Mouse (Mus musculus): ENCODE results near the gene Ttc7b. TPM values are rescaled to one million over a fixed set of nuclear protein-coding genes. Genes with fewer than 3 reads are reported as not detected.

Ttc7b gene
- polyA plus RNA-seq, 1 experiment from 2014 or later = 0.93 TPM

GRCm38 (mm10) chr12:100293956-100294355 is 226.7 kb downstream of the Ttc7b start:
- H3K4me1 ChIP-seq (ENCODE audit: control insufficient read depth, low read depth, low read length) = peaks cover 2% of the 10 kb centered on the region
- WGBS (ENCODE audit: insufficient replicate concordance) = 63% methylated on average over 9 of the region's 9 CpGs
- no peak overlapping the region for H3K27ac ChIP-seq (ENCODE audit: low read length)
- H3K4me2 ChIP-seq (ENCODE audit: low read depth, low read length) = no peak overlapping the region
- ATAC-seq (ENCODE audit: low read depth) = no peak
- no peak overlapping the region for H3K9ac ChIP-seq (ENCODE audit: low read depth, low read length)
- H3K9me3 ChIP-seq (replicated peaks; ENCODE audit: control insufficient read depth, low read length) = no peaks in the 10 kb centered on the region
- H3K36me3 ChIP-seq (ENCODE audit: control insufficient read depth, insufficient read depth) = no peaks in the 10 kb centered on the region
- no peaks in the 10 kb centered on the region for H3K27me3 ChIP-seq (ENCODE audit: control insufficient read depth, insufficient read depth, low read depth, low read length)
- no peak overlapping the region for H3K4me3 ChIP-seq (ENCODE audit: low read depth, low read length)

DNA sequence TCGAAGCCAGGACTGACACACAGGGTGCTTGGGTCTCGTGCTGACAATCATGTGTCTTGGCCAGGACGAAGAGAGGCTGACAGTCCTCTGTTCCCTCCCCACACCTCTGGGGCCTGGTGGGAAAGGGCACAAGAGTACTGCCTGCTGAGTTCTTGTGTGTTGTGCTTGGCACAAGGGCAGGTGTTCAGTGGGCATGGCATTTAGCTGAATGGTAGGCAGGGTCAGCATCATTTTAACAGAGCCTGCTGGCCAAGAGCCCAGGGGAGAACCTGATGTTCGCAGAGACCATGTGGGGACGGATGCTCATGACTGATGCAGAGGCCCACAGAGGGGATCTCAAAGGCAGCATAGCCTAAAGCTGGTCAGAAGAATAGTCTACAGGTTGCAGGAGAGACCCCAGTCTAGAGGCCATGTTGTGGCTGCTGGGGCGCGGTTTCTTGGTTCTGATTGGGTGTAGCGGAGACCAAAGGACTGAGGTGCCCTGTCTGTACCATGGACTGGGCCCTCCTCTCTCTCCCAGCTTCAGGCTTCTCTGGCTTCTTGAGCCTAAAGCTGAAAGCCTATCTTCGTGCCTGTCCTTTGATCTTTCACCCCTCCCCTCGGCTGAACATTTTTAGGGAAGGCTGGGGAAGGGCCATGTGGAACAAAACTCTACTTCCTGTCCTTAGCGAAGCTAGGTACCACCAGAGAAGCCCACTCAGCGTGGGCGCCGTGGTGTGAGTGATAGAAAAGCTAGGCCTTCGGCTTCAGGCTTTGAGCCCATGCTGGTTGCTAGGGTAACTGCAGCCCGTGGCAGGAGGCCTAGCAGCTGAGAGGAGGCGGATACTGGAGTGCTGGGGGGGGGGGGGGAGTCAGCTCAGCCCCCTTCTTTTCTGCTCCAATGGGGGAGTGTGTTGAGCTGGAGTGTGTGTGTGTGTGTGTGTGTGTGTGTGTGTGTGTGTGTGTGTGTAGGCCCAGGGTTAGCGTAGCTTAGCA is 229.6 kb downstream of the Ttc7b start:
- Histone ChIP-seq H3K27ac (ENCODE audit: low read length) (no peak overlapping the region), H3K9ac (ENCODE audit: low read depth, low read length) (no peak overlapping the region), H3K4me1 (ENCODE audit: control insufficient read depth, low read depth, low read length) (peaks cover 2% of the 10 kb centered on the region), H3K27me3 (ENCODE audit: control insufficient read depth, insufficient read depth, low read depth, low read length) (no peaks in the 10 kb centered on the region), H3K4me3 (ENCODE audit: low read depth, low read length) (no peak overlapping the region), H3K9me3 (replicated peaks; ENCODE audit: control insufficient read depth, low read length) (no peaks in the 10 kb centered on the region), H3K36me3 (ENCODE audit: control insufficient read depth, insufficient read depth) (no peaks in the 10 kb centered on the region), H3K4me2 (ENCODE audit: low read depth, low read length) (no peak overlapping the region)
- WGBS (ENCODE audit: insufficient replicate concordance) = 58% methylated on average over 18 of the region's 18 CpGs
- ATAC-seq (ENCODE audit: low read depth) = no peak

DNA sequence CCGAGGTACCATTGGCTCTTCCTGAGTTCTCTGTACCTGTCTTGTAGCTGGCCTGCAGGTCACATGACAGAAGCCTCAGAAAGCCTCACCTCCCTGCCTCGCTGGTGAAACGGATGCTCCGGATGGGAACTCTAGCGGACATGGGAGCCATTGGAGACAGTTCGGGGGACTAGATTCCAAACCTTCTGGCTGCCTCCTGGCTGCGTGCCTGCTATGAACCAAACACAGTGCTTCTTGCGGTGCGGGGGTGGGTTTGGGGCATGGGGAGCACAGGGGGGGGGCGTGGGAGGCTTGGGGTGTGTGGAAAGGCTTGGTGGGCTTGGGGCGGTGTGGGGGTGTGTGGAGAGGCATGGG is 230.5 kb downstream of the Ttc7b start:
- Histone ChIP-seq H3K4me1 (ENCODE audit: control insufficient read depth, low read depth, low read length) (peaks cover 2% of the 10 kb centered on the region), H3K9ac (ENCODE audit: low read depth, low read length) (no peak overlapping the region), H3K4me2 (ENCODE audit: low read depth, low read length) (no peak overlapping the region), H3K36me3 (ENCODE audit: control insufficient read depth, insufficient read depth) (no peaks in the 10 kb centered on the region), H3K9me3 (replicated peaks; ENCODE audit: control insufficient read depth, low read length) (no peaks in the 10 kb centered on the region), H3K4me3 (ENCODE audit: low read depth, low read length) (no peak overlapping the region), H3K27me3 (ENCODE audit: control insufficient read depth, insufficient read depth, low read depth, low read length) (no peaks in the 10 kb centered on the region), H3K27ac (ENCODE audit: low read length) (no peak overlapping the region)
- 64% methylated on average over 11 of the region's 11 CpGs for WGBS (ENCODE audit: insufficient replicate concordance)
- ATAC-seq (ENCODE audit: low read depth) = no peak

DNA sequence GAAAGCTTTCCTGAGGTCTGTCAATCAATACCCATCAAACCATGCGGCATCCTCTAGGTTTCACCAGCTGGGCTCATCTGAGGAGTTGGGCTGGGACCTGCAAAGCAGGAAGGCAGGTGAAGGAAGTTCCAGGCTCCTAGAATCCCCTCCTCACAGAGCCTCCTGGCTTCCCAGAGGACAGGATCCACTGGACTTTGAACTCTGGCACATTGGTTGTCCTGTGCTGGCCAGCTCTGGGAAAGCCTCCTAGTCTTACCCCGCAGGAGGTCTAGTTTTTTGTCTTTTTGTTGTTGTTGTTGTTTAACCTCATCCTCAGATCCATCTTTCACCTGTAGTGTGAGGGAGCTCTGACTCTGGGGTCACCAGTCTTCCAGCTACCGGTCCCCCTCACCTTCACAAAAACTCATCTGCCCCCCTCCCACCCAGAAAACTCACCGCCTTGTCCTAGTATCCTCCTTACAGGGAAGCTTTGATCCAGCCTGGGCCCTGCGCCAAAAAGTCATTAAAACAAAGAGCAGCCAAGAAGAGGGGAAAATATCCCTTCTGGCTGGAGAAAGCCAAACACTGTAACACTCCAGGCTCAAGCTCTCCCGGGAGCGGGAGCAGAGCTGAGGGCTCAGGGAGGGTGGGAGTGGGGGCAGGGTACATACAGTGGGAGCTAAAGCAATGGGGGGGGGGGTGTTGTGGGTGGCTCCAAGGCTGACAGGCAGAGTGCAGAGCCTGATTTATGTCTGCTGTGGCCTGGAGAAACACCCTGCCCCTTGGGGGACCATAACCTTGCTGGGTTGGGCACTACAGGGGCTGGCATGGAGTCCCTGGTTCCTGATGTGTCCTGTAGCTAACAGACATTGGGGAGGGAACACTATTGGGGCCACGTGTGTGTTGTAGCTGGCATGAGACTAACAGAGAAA is 231.1 kb downstream of the Ttc7b start:
- peaks cover 2% of the 10 kb centered on the region for H3K4me1 ChIP-seq (ENCODE audit: control insufficient read depth, low read depth, low read length)
- H3K27me3 ChIP-seq (ENCODE audit: control insufficient read depth, insufficient read depth, low read depth, low read length) = no peaks in the 10 kb centered on the region
- 0 out of 2 replicates have a peak, but pooled peaks have one; percentile 27 for ATAC-seq (ENCODE audit: low read depth)
- no peak overlapping the region for H3K4me2 ChIP-seq (ENCODE audit: low read depth, low read length)
- H3K4me3 ChIP-seq (ENCODE audit: low read depth, low read length) = no peak overlapping the region
- H3K9me3 ChIP-seq (replicated peaks; ENCODE audit: control insufficient read depth, low read length) = no peaks in the 10 kb centered on the region
- 44% methylated on average over 8 of the region's 8 CpGs for WGBS (ENCODE audit: insufficient replicate concordance)
- no peak overlapping the region for H3K9ac ChIP-seq (ENCODE audit: low read depth, low read length)
- H3K36me3 ChIP-seq (ENCODE audit: control insufficient read depth, insufficient read depth) = no peaks in the 10 kb centered on the region
- no peak overlapping the region for H3K27ac ChIP-seq (ENCODE audit: low read length)

DNA sequence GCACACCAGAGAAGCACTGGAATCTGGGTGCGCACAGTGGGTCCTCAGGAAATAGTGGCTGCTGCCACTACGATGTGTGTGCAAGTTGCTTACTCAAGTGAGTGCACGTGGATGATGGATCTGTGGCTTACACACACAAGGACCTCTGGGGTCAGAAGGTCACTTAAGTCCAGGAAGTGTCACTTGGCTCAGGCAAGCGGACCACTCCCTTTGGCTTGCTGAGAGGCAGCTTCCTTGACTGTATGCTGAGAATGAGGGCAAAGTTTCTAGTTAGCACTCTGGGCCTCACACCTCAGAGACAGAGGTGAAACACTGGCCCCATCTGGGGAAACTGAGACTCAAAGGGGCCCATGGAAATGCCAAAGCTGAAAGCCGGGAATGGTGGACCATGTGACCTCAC is 232.6 kb downstream of the Ttc7b start:
- 51% methylated on average over 5 of the region's 5 CpGs for WGBS (ENCODE audit: insufficient replicate concordance)
- Histone ChIP-seq H3K4me3 (ENCODE audit: low read depth, low read length) (no peak overlapping the region), H3K36me3 (ENCODE audit: control insufficient read depth, insufficient read depth) (no peaks in the 10 kb centered on the region), H3K4me2 (ENCODE audit: low read depth, low read length) (no peak overlapping the region), H3K27me3 (ENCODE audit: control insufficient read depth, insufficient read depth, low read depth, low read length) (no peaks in the 10 kb centered on the region), H3K9me3 (replicated peaks; ENCODE audit: control insufficient read depth, low read length) (no peaks in the 10 kb centered on the region), H3K27ac (ENCODE audit: low read length) (no peak overlapping the region), H3K9ac (ENCODE audit: low read depth, low read length) (no peak overlapping the region), H3K4me1 (ENCODE audit: control insufficient read depth, low read depth, low read length) (peaks cover 2% of the 10 kb centered on the region)
- ATAC-seq (ENCODE audit: low read depth) = no peak

- H3K27ac ChIP-seq (ENCODE audit: low read length) = no peak overlapping the region
- H3K27me3 ChIP-seq (ENCODE audit: control insufficient read depth, insufficient read depth, low read depth, low read length) = no peaks in the 10 kb centered on the region
- ATAC-seq (ENCODE audit: low read depth) = no peak
- H3K4me2 ChIP-seq (ENCODE audit: low read depth, low read length) = no peak overlapping the region
- H3K36me3 ChIP-seq (ENCODE audit: control insufficient read depth, insufficient read depth) = no peaks in the 10 kb centered on the region
- peaks cover 4% of the 10 kb centered on the region for H3K4me1 ChIP-seq (ENCODE audit: control insufficient read depth, low read depth, low read length)
- no peaks in the 10 kb centered on the region for H3K9me3 ChIP-seq (replicated peaks; ENCODE audit: control insufficient read depth, low read length)
- H3K9ac ChIP-seq (ENCODE audit: low read depth, low read length) = no peak overlapping the region
- no peak overlapping the region for H3K4me3 ChIP-seq (ENCODE audit: low read depth, low read length)
- WGBS (ENCODE audit: insufficient replicate concordance) = 69% methylated on average over 2 of the region's 2 CpGs
Observed at GRCm38 (mm10) chr12:100287565-100287964, 233.1 kb downstream of the Ttc7b start.

DNA sequence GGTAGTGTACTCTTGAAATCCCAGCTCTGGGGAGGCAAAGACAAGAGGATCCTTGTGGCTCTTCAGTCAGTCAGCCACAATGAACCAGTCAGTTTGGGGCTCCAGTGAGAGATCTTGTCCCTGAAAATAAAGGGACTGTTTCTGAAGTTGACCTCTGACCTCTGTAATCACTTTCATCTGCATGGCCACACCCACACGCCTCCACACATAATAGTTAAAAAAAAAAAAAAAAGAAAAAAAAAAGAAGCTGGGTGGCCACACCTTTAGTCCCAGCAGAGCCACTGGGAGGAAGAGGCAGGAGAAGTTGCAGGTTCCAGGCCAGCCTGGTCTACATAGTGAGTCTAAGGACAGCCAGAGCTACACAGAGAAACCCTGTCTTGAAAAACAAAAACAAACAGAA is 237.3 kb downstream of the Ttc7b start:
- 26% methylated on average over 1 of the region's 1 CpGs for WGBS (ENCODE audit: insufficient replicate concordance)
- peaks cover 8% of the 10 kb centered on the region for H3K4me1 ChIP-seq (ENCODE audit: control insufficient read depth, low read depth, low read length)
- H3K9me3 ChIP-seq (replicated peaks; ENCODE audit: control insufficient read depth, low read length) = no peaks in the 10 kb centered on the region
- no peak overlapping the region for H3K27ac ChIP-seq (ENCODE audit: low read length)
- no peak overlapping the region for H3K9ac ChIP-seq (ENCODE audit: low read depth, low read length)
- no peak overlapping the region for H3K4me2 ChIP-seq (ENCODE audit: low read depth, low read length)
- no peak for ATAC-seq (ENCODE audit: low read depth)
- no peaks in the 10 kb centered on the region for H3K36me3 ChIP-seq (ENCODE audit: control insufficient read depth, insufficient read depth)
- no peaks in the 10 kb centered on the region for H3K27me3 ChIP-seq (ENCODE audit: control insufficient read depth, insufficient read depth, low read depth, low read length)
- H3K4me3 ChIP-seq (ENCODE audit: low read depth, low read length) = no peak overlapping the region

DNA sequence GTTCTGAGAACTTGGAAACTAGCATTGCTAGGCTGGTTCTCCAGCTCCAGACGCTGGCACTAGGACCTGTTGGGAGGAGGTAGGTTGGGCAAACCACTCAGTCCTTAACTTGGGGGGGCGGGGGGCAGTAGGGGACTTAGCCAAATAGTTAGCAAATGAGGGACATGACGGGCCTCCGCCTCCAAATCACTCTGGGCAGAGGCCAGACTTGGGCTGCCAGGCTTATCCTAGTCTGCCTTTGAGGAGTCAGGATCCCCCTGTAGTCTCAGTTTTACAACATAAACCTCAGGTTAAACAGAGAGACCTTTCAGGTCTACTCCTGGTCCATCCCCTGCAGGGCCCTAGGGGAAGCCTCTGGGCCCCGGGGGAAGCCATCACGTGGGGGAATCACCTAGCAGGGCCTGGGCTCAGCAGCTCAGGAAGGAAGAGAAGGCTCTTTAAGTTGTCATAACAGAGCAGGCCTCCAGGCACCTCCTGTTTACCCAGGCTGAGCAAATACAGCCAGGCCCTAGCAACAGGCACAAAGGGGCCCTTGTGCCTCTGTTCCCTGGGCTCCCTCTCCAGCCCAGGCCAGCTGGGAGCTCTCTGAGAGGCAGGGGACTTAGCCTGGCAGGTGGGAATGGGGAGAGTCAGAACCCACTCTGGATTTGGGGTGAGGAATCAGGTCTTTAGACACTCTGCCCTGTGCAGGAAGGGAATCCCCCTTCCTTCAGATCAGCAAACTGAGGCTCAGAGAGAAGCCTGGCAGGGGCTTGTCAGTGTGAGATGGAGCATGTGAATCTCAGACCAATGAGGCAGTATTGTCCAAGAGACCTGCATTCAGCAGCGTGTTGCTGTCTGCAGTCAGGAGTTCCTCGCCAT is 238.4 kb downstream of the Ttc7b start:
- peak; percentile 66; the same call in 1 of the 2 replicates for ATAC-seq (ENCODE audit: low read depth)
- H3K27me3 ChIP-seq (ENCODE audit: control insufficient read depth, insufficient read depth, low read depth, low read length) = no peaks in the 10 kb centered on the region
- H3K27ac ChIP-seq (ENCODE audit: low read length) = 0 out of 2 replicates have a peak overlapping the region, but pooled peaks have one; percentile 40
- H3K36me3 ChIP-seq (ENCODE audit: control insufficient read depth, insufficient read depth) = no peaks in the 10 kb centered on the region
- H3K4me2 ChIP-seq (ENCODE audit: low read depth, low read length) = no peak overlapping the region
- peaks cover 8% of the 10 kb centered on the region for H3K4me1 ChIP-seq (ENCODE audit: control insufficient read depth, low read depth, low read length)
- H3K9me3 ChIP-seq (replicated peaks; ENCODE audit: control insufficient read depth, low read length) = no peaks in the 10 kb centered on the region
- 56% methylated on average over 8 of the region's 8 CpGs for WGBS (ENCODE audit: insufficient replicate concordance)
- no peak overlapping the region for H3K4me3 ChIP-seq (ENCODE audit: low read depth, low read length)
- no peak overlapping the region for H3K9ac ChIP-seq (ENCODE audit: low read depth, low read length)
